Mouse (Mus musculus): Measurements from ENCODE around the gene Lcmt2. TPM values are rescaled to one million over a fixed set of nuclear protein-coding genes. Genes with fewer than 3 reads are reported as not detected.

The Lcmt2 gene
- polyA plus RNA-seq (2012; rRNA removed), result 6.8 and 10.8 TPM in 2 replicates

DNA sequence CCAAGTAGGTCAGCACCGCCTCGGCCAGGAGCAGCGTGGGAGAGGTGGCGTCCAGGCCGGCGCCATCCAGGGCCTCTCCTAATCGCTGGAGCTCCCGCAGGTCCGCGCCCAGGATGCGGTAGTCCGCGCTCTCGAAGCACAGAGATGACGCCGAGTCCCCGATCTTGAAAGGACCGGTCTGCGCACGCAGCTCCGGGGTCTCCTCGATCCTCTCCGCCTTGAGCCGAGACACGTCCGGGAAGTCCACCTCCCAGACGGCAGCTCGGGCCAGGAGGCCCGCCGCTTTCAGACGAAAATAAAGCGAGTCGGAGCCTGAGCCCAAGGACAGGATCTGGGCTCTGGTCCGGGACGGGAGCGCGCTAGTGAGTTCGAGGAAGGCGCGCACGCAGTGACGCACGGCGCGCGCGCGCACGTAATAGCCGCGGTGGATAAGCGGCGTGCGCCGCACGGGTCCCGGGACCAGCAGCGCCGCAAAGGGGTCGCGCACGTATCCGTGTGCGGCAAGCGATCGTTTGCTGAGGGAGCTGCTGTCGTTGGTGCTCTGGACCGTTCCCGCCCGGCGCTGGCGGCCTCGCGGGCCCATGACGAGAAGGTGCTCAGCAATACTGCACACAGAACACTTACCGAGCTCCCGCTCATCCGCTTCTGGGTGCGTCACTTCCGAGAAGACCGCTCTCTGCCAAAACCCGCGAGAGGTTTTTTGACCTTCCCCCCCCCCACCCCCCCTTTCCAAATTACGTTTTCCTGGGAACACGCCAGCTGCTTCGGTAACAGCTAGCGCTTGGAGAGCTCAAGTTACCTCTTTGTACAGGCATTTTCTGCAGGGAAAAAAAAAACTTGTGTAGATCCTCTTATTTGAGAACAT, at the start of gene Lcmt2, which contains the start of gene Adal:
Gene Lcmt2, minus strand, starts transcription at position 636 of the 865 bp plus-strand sequence.
Gene Adal, plus strand, starts transcription at position 411 of the 865 bp plus-strand sequence.
- no peaks in the 10 kb centered on the region for H3K27me3 ChIP-seq (ENCODE audit: control insufficient read depth, insufficient read depth, low read length)
- WGBS, result under 1% methylated on average over 87 of the region's 87 CpGs
- peaks cover 2% of the 10 kb centered on the region for H3K36me3 ChIP-seq (ENCODE audit: control insufficient read depth, insufficient read depth, low read length)
- peak; percentile 79 to 82 for DNase-seq (ENCODE audit: low read depth in 1 of 2, low spot score in 2 of 2)
- peaks cover 7% of the 10 kb centered on the region; the same call in 1 of the 2 replicates for H3K4me1 ChIP-seq (ENCODE audit: control insufficient read depth, insufficient read depth, insufficient read length)
- H3K27ac ChIP-seq (ENCODE audit: insufficient read depth, low read length), result peak within 1 kb of the TSS; percentile 98
- H3K4me3 ChIP-seq (ENCODE audit: extremely low read depth, insufficient read depth, insufficient read length), result peak within 1 kb of the TSS; percentile 100
- no peak for TF ChIP-seq CTCF (IDR thresholded peaks at IDR 0.05; ENCODE audit: extremely low read depth, insufficient read depth, insufficient read length, insufficient replicate concordance)
- peak; percentile 91 for TF ChIP-seq POLR2A (IDR thresholded peaks at IDR 0.05; ENCODE audit: low read depth, low read length)

DNA sequence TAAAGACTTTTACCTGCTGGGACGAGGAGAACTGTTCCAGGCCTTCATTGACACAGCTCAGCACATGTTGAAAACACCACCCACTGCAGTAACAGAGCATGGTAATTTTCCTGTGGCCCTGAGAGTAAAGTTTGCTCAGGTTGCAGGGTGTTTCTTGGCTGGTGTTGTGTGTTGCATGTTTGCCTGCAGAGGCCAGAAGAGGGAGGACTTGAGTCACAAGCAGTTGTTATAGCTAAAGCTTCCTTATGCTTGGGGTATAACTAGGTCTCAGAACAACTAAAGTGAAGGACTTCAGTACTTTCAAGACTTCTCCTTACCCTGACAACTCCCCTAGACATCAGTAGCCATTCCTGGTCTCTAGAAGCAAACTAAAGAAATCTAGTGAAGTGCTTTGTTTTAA, 48.1 kb upstream of the Lcmt2 start:
- H3K27me3 ChIP-seq (ENCODE audit: control insufficient read depth, insufficient read depth, low read length), result no peaks in the 10 kb centered on the region
- DNase-seq (ENCODE audit: low read depth in 1 of 2, low spot score in 2 of 2), result no peak
- H3K27ac ChIP-seq (ENCODE audit: insufficient read depth, low read length), result no peak overlapping the region
- H3K4me3 ChIP-seq (ENCODE audit: extremely low read depth, insufficient read depth, insufficient read length), result no peak overlapping the region
- no peaks in the 10 kb centered on the region for H3K4me1 ChIP-seq (ENCODE audit: control insufficient read depth, insufficient read depth, insufficient read length)
- TF ChIP-seq POLR2A (IDR thresholded peaks at IDR 0.05; ENCODE audit: low read depth, low read length) (no peak), CTCF (IDR thresholded peaks at IDR 0.05; ENCODE audit: extremely low read depth, insufficient read depth, insufficient read length, insufficient replicate concordance) (no peak)
- peaks cover 39% of the 10 kb centered on the region for H3K36me3 ChIP-seq (ENCODE audit: control insufficient read depth, insufficient read depth, low read length)
- 91% methylated on average over 1 of the region's 1 CpGs for WGBS

DNA sequence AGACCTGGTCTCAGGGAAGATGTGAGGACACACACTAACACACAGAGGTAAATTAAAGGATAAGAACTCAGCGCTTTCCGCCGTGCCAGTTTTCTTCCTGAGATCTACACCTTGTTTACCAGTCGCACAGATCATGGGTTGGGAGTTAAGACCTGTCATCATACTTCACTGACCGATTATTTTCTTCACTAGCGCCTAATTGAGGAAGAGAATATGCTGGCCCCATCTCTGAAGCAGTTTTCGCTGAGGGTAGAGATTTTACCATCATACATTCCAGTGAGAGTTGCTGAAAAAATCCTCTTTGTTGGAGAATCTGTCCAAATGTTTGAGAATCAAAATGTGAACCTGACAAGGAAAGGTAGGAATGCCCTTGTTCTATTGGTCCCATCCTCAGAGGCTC, 43.7 kb upstream of the Lcmt2 start:
- H3K36me3 ChIP-seq (ENCODE audit: control insufficient read depth, insufficient read depth, low read length), result peaks cover 35% of the 10 kb centered on the region
- H3K27me3 ChIP-seq (ENCODE audit: control insufficient read depth, insufficient read depth, low read length), result no peaks in the 10 kb centered on the region
- WGBS, result 96% methylated on average over 7 of the region's 7 CpGs
- no peak overlapping the region for H3K27ac ChIP-seq (ENCODE audit: insufficient read depth, low read length)
- H3K4me3 ChIP-seq (ENCODE audit: extremely low read depth, insufficient read depth, insufficient read length), result no peak overlapping the region
- no peaks in the 10 kb centered on the region for H3K4me1 ChIP-seq (ENCODE audit: control insufficient read depth, insufficient read depth, insufficient read length)
- no peak for DNase-seq (ENCODE audit: low read depth in 1 of 2, low spot score in 2 of 2)
- TF ChIP-seq CTCF (IDR thresholded peaks at IDR 0.05; ENCODE audit: extremely low read depth, insufficient read depth, insufficient read length, insufficient replicate concordance), result no peak
- TF ChIP-seq POLR2A (IDR thresholded peaks at IDR 0.05; ENCODE audit: low read depth, low read length), result no peak

DNA sequence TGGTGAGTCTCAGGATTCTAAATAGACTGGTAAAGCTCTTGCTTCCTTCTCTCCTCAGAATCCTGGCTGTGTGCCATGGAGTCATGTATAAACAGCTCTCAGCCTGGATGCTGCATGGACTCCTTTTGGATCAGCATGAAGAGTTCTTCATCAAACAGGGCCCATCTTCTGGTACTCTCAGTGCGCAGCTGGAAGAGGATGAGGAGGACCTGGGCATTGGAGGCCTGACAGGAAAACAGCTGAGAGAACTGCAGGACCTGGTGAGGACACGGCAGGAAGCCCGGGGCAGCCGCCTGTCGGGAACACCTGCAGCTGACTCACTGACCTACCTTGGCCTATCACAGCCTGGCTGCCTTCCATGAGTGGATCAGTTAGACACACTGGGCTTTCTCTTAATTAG, 43.0 kb upstream of the Lcmt2 start:
- no peak for TF ChIP-seq CTCF (IDR thresholded peaks at IDR 0.05; ENCODE audit: extremely low read depth, insufficient read depth, insufficient read length, insufficient replicate concordance)
- no peak for TF ChIP-seq POLR2A (IDR thresholded peaks at IDR 0.05; ENCODE audit: low read depth, low read length)
- no peaks in the 10 kb centered on the region for H3K4me1 ChIP-seq (ENCODE audit: control insufficient read depth, insufficient read depth, insufficient read length)
- no peak overlapping the region for H3K27ac ChIP-seq (ENCODE audit: insufficient read depth, low read length)
- 95% methylated on average over 5 of the region's 5 CpGs for WGBS
- H3K4me3 ChIP-seq (ENCODE audit: extremely low read depth, insufficient read depth, insufficient read length), result no peak overlapping the region
- H3K27me3 ChIP-seq (ENCODE audit: control insufficient read depth, insufficient read depth, low read length), result no peaks in the 10 kb centered on the region
- H3K36me3 ChIP-seq (ENCODE audit: control insufficient read depth, insufficient read depth, low read length), result peaks cover 34% of the 10 kb centered on the region
- no peak for DNase-seq (ENCODE audit: low read depth in 1 of 2, low spot score in 2 of 2)

DNA sequence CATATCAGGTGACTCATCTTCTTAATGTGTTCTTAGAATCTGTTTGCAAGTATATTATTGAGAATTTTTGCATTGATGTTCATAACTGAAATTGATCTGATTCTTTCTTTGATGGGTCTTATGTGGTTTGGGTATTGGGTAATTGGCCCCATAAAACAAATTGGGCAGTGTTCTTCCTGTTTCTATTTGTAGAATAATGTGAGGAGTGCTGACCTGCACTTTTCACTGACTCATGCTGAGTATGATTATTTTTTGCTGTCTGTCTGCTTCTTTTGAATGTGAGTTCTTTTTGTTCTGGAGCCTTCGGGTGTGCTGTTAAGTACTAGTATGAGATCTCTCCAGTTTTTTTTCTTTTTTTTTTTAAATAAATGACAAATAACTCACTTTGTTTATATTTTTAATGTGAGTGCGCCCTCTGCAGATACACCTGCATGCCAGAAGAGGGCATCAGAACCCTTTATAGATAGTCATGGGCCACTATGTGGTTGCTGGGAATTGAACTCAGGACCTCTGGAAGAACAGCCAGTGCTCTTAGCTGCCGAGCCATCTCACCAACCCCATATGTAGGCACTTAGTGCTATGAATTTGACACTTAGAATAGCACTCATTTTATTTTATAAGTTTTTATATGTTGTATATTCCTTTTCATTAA, 38.5 kb upstream of the Lcmt2 start:
- Histone ChIP-seq H3K27me3 (ENCODE audit: control insufficient read depth, insufficient read depth, low read length) (no peaks in the 10 kb centered on the region), H3K4me3 (ENCODE audit: extremely low read depth, insufficient read depth, insufficient read length) (no peak overlapping the region), H3K36me3 (ENCODE audit: control insufficient read depth, insufficient read depth, low read length) (peaks cover 40% of the 10 kb centered on the region), H3K4me1 (ENCODE audit: control insufficient read depth, insufficient read depth, insufficient read length) (no peaks in the 10 kb centered on the region), H3K27ac (ENCODE audit: insufficient read depth, low read length) (no peak overlapping the region)
- DNase-seq (ENCODE audit: low read depth in 1 of 2, low spot score in 2 of 2), result no peak
- no peak for TF ChIP-seq CTCF (IDR thresholded peaks at IDR 0.05; ENCODE audit: extremely low read depth, insufficient read depth, insufficient read length, insufficient replicate concordance)
- no peak for TF ChIP-seq POLR2A (IDR thresholded peaks at IDR 0.05; ENCODE audit: low read depth, low read length)
- WGBS, result 89% methylated on average over 3 of the region's 3 CpGs

DNA sequence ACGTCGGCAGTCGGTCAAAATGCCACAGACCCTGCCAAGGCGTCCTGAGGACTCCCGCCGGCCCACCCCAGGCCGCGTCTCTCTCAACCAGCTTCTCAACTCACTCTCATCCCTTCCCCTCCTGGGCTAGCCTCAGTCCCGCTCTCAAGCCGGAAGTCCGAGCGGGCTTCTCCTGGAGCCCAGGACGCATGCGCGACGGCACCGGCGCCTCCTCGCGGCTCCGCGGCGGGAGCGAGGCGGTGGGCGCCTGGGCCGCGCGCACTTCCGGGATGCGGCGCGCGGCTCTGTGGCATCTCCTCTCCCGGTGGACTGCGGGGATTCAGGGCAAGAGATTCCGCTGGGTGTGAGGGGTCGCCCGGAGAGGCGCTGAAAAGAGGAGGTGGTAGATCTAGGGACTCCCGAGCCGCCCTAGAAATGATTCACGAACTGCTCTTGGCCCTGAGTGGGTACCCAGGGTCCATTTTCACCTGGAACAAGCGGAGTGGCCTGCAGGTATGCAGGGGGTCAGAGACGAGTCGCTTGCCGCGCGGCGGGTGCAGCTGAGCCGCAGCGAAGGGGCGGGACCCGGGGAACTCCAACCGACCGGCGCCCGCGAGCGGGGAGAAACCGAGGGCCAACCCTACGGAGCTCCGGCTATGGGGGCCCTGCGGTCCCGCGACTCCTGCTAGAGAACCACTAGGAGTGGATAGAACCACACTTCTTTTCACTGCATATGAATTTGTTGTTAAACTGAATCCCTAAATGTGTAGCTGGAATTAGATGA, 30.7 kb upstream of the Lcmt2 start, which contains the start of gene Zscan29:
Gene Zscan29, minus strand, starts transcription at position 146 of the 763 bp plus-strand sequence.
- H3K4me3 ChIP-seq (ENCODE audit: extremely low read depth, insufficient read depth, insufficient read length), result peak within 1 kb of the TSS; percentile 97
- TF ChIP-seq CTCF (IDR thresholded peaks at IDR 0.05; ENCODE audit: extremely low read depth, insufficient read depth, insufficient read length, insufficient replicate concordance) (peak; percentile 4; the same call in 1 of the 2 replicates), POLR2A (IDR thresholded peaks at IDR 0.05; ENCODE audit: low read depth, low read length) (peak; percentile 84)
- H3K27ac ChIP-seq (ENCODE audit: insufficient read depth, low read length), result peak within 1 kb of the TSS; percentile 93
- WGBS, result under 1% methylated on average over 65 of the region's 66 CpGs
- H3K36me3 ChIP-seq (ENCODE audit: control insufficient read depth, insufficient read depth, low read length), result peaks cover 16% of the 10 kb centered on the region
- DNase-seq (ENCODE audit: low read depth in 1 of 2, low spot score in 2 of 2), result peak; percentile 69 to 90
- no peaks in the 10 kb centered on the region for H3K27me3 ChIP-seq (ENCODE audit: control insufficient read depth, insufficient read depth, low read length)
- peaks cover 6% of the 10 kb centered on the region; the same call in 1 of the 2 replicates for H3K4me1 ChIP-seq (ENCODE audit: control insufficient read depth, insufficient read depth, insufficient read length)
